Mouse (Mus musculus): ENCODE measurements around the gene Mrps27.

DNA sequence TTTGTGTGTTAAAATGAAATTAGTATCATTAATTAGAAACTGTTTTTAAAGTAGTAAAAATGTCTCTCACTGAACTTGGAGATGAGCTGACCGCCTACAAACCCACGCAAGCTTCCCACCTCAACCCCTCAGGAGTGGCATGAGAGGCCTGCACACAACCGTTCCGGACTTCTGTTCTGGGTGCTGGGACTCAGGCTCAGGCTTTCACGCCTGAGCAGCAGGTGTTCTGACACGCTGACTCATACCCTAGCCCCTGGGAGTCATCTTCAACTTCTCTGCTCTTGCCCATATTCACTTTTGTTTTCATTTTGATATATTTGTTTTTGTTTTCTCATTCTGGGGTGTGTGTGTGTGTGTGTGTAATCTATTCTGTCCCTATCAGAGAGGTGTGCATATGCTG, 5.4 kb downstream of the Mrps27 start:
- TF ChIP-seq CTCF (IDR thresholded peaks at IDR 0.05; ENCODE audit: control insufficient read depth, insufficient read depth, low read length) (no peak), POLR2A (IDR thresholded peaks at IDR 0.05; ENCODE audit: borderline replicate concordance, control insufficient read depth, low read depth, low read length) (no peak)

Measured in bone marrow, adult 2 months (tissue).